Mouse (Mus musculus): ENCODE measurements around the gene Astl.

- TF ChIP-seq CTCF (IDR thresholded peaks at IDR 0.05; ENCODE audit: borderline replicate concordance, control insufficient read depth, extremely low read depth, insufficient read depth, low read length, poor library complexity) (no peak), POLR2A (IDR thresholded peaks at IDR 0.05; ENCODE audit: control insufficient read depth, extremely low read depth, insufficient read depth, low read length, poor library complexity) (no peak)
These were observed 15.4 kb downstream of the Astl start for GRCm38 (mm10) chr2:127353881-127354280.

All from thymus, adult 2 months (tissue).